Mouse (Mus musculus): ENCODE measurements around the gene Ephx3. TPM values are rescaled to one million over a fixed set of nuclear protein-coding genes. Genes with fewer than 3 reads are reported as not detected.

Gene Ephx3
- polyA plus RNA-seq, 1 experiment, result 1.3 TPM

Other genes with a start within 250 kb of the Ephx3 start
- 19.3 and 23.5 TPM in 2 replicates for gene Rrp1b, start 153.4 kb downstream of the Ephx3 start, polyA plus RNA-seq (2012; rRNA removed)
- gene Hsf2bp, start 153.2 kb downstream of the Ephx3 start, polyA plus RNA-seq (2012; rRNA removed), result 0.30 and 0.67 TPM in 2 replicates
- gene Notch3, start 22.7 kb downstream of the Ephx3 start, polyA plus RNA-seq (2012; rRNA removed), result 7.1 and 9.5 TPM in 2 replicates
- 49.9 and 54.6 TPM in 2 replicates for gene Brd4, start 95.2 kb upstream of the Ephx3 start, polyA plus RNA-seq (2012; rRNA removed)
- gene Akap8, start 131.7 kb upstream of the Ephx3 start, polyA plus RNA-seq (2012; rRNA removed), result 111 and 119 TPM in 2 replicates
- 347 and 400 TPM in 2 replicates for gene Akap8l, start 161.1 kb upstream of the Ephx3 start, polyA plus RNA-seq (2012; rRNA removed)
- 38.6 and 41.4 TPM in 2 replicates for gene Wiz, start 199.9 kb upstream of the Ephx3 start, polyA plus RNA-seq (2012; rRNA removed)
- 2.8 and 5.4 TPM in 2 replicates for gene Rasal3, start 214.0 kb upstream of the Ephx3 start, polyA plus RNA-seq (2012; rRNA removed)
- not detected in 2 replicates for gene Pglyrp2, start 234.6 kb upstream of the Ephx3 start, polyA plus RNA-seq (2012; rRNA removed)